Mouse (Mus musculus): ENCODE measurements around the gene Alkbh5. TPM values are rescaled to one million over a fixed set of nuclear protein-coding genes. Genes with fewer than 3 reads are reported as not detected.
A peak's percentile ranks its signal among the peaks of the same experiment; 100 is the strongest.
"Not testable (repeated sequence)": the region's sequence is repeated elsewhere in the genome, so short reads cannot be mapped to it uniquely, and the experiment has no call there.

Alkbh5 gene
- polyA plus RNA-seq, 1 experiment from 2014 or later, result 31.5 TPM

- H3K27ac ChIP-seq, result no peak overlapping the region
- H3K9me3 ChIP-seq (replicated peaks), result no peaks in the 10 kb centered on the region
- H3K9ac ChIP-seq, result no peak overlapping the region
- H3K4me1 ChIP-seq, result no peaks in the 10 kb centered on the region
- WGBS, result 74% methylated on average over 4 of the region's 4 CpGs
- no peak overlapping the region for H3K4me3 ChIP-seq
- H3K36me3 ChIP-seq (ENCODE audit: poor library complexity, severe bottlenecking), result no peaks in the 10 kb centered on the region
- ATAC-seq, result no peak
- H3K27me3 ChIP-seq, result no peaks in the 10 kb centered on the region
- no peak overlapping the region for H3K4me2 ChIP-seq
Observed at GRCm38 (mm10) chr11:60526461-60526860, 9.7 kb upstream of the Alkbh5 start.

GRCm38 (mm10) chr11:60535676-60536075 is 505 bp upstream of the Alkbh5 start:
- Histone ChIP-seq H3K4me1 (peaks cover 27% of the 10 kb centered on the region), H3K27ac (peak overlapping the region; percentile 98), H3K4me2 (peak overlapping the region; percentile 100), H3K4me3 (peak overlapping the region; percentile 93; the same call in 1 of the 2 replicates), H3K9ac (peak overlapping the region; percentile 88; the same call in 1 of the 2 replicates), H3K27me3 (no peaks in the 10 kb centered on the region), H3K36me3 (ENCODE audit: poor library complexity, severe bottlenecking) (no peaks in the 10 kb centered on the region; the same call in 1 of the 2 replicates), H3K9me3 (replicated peaks) (no peaks in the 10 kb centered on the region)
- no peak for ATAC-seq
- 89% methylated on average over 2 of the region's 2 CpGs for WGBS

- H3K36me3 ChIP-seq (ENCODE audit: poor library complexity, severe bottlenecking), result peaks cover 3% of the 10 kb centered on the region
- peak overlapping the region; percentile 100 for H3K4me2 ChIP-seq
- H3K27ac ChIP-seq, result peak overlapping the region; percentile 98
- under 1% methylated on average over 37 of the region's 37 CpGs for WGBS
- H3K4me1 ChIP-seq, result peaks cover 39% of the 10 kb centered on the region
- H3K4me3 ChIP-seq, result peak overlapping the region; percentile 93
- no peaks in the 10 kb centered on the region for H3K27me3 ChIP-seq
- H3K9ac ChIP-seq, result peak overlapping the region; percentile 88
- no peaks in the 10 kb centered on the region for H3K9me3 ChIP-seq (replicated peaks)
- ATAC-seq, result peak; percentile 84
Observed at GRCm38 (mm10) chr11:60536859-60537467, 782 bp downstream of the Alkbh5 start.

GRCm38 (mm10) chr11:60537468-60538347 is 1.5 kb downstream of the Alkbh5 start:
- H3K9ac ChIP-seq, result peak overlapping the region; percentile 88
- peaks cover 47% of the 10 kb centered on the region for H3K4me1 ChIP-seq
- H3K4me3 ChIP-seq, result peak overlapping the region; percentile 93
- peak; percentile 89 for ATAC-seq
- H3K4me2 ChIP-seq, result peak overlapping the region; percentile 100
- H3K27me3 ChIP-seq, result no peaks in the 10 kb centered on the region
- peaks cover 10% of the 10 kb centered on the region for H3K36me3 ChIP-seq (ENCODE audit: poor library complexity, severe bottlenecking)
- no peaks in the 10 kb centered on the region for H3K9me3 ChIP-seq (replicated peaks)
- peak overlapping the region; percentile 98 for H3K27ac ChIP-seq
- under 1% methylated on average over 85 of the region's 91 CpGs for WGBS

GRCm38 (mm10) chr11:60538371-60539281 is 2.4 kb downstream of the Alkbh5 start:
- Histone ChIP-seq H3K4me2 (peak overlapping the region; percentile 100), H3K4me3 (peak overlapping the region; percentile 93), H3K36me3 (ENCODE audit: poor library complexity, severe bottlenecking) (peaks cover 11% of the 10 kb centered on the region), H3K27me3 (no peaks in the 10 kb centered on the region), H3K9ac (peak overlapping the region; percentile 88), H3K4me1 (peaks cover 53% of the 10 kb centered on the region), H3K9me3 (replicated peaks) (no peaks in the 10 kb centered on the region), H3K27ac (peak overlapping the region; percentile 98)
- WGBS, result under 1% methylated on average over 93 of the region's 93 CpGs
- peak; percentile 7 for ATAC-seq

- H3K4me1 ChIP-seq, result peaks cover 62% of the 10 kb centered on the region
- H3K27ac ChIP-seq, result no peak overlapping the region
- H3K9ac ChIP-seq, result peak overlapping the region; percentile 88
- no peaks in the 10 kb centered on the region for H3K27me3 ChIP-seq
- H3K4me2 ChIP-seq, result peak overlapping the region; percentile 100
- H3K4me3 ChIP-seq, result peak overlapping the region; percentile 93
- H3K36me3 ChIP-seq (ENCODE audit: poor library complexity, severe bottlenecking), result peaks cover 15% of the 10 kb centered on the region
- H3K9me3 ChIP-seq (replicated peaks), result no peaks in the 10 kb centered on the region
- 4% methylated on average over 2 of the region's 2 CpGs for WGBS
- ATAC-seq, result no peak
Observed at GRCm38 (mm10) chr11:60539540-60539939, 3.4 kb downstream of the Alkbh5 start.

GRCm38 (mm10) chr11:60540002-60540610 is 3.9 kb downstream of the Alkbh5 start:
- Histone ChIP-seq H3K27ac (no peak overlapping the region), H3K36me3 (ENCODE audit: poor library complexity, severe bottlenecking) (peaks cover 15% of the 10 kb centered on the region), H3K9me3 (replicated peaks) (no peaks in the 10 kb centered on the region), H3K9ac (peak overlapping the region; percentile 65), H3K4me2 (peak overlapping the region; percentile 100), H3K4me3 (peak overlapping the region; percentile 93), H3K27me3 (no peaks in the 10 kb centered on the region), H3K4me1 (peaks cover 67% of the 10 kb centered on the region)
- 20% methylated on average over 4 of the region's 4 CpGs for WGBS
- no peak for ATAC-seq

GRCm38 (mm10) chr11:60540761-60541160 is 4.6 kb downstream of the Alkbh5 start:
- Histone ChIP-seq H3K4me3 (peak overlapping the region; percentile 93), H3K9ac (peak overlapping the region; percentile 65), H3K9me3 (replicated peaks) (no peaks in the 10 kb centered on the region), H3K4me1 (peaks cover 71% of the 10 kb centered on the region), H3K36me3 (ENCODE audit: poor library complexity, severe bottlenecking) (peaks cover 15% of the 10 kb centered on the region), H3K27ac (no peak overlapping the region), H3K4me2 (peak overlapping the region; percentile 100), H3K27me3 (no peaks in the 10 kb centered on the region)
- ATAC-seq, result no peak
- 69% methylated on average over 2 of the region's 2 CpGs for WGBS

GRCm38 (mm10) chr11:60541831-60542230 is 5.7 kb downstream of the Alkbh5 start:
- Histone ChIP-seq H3K4me3 (no peak overlapping the region), H3K9ac (no peak overlapping the region), H3K36me3 (ENCODE audit: poor library complexity, severe bottlenecking) (peaks cover 19% of the 10 kb centered on the region), H3K4me1 (peaks cover 63% of the 10 kb centered on the region), H3K27me3 (no peaks in the 10 kb centered on the region), H3K27ac (no peak overlapping the region), H3K4me2 (peak overlapping the region; percentile 19; the same call in 1 of the 2 replicates), H3K9me3 (replicated peaks) (no peaks in the 10 kb centered on the region)
- 83% methylated on average over 6 of the region's 6 CpGs for WGBS
- ATAC-seq, result no peak

- not testable (repeated sequence) for H3K4me2 ChIP-seq; ATAC-seq; H3K27ac ChIP-seq; H3K27me3 ChIP-seq; H3K9me3 ChIP-seq (replicated peaks); H3K4me3 ChIP-seq; H3K9ac ChIP-seq
- WGBS, result 88% methylated on average over 5 of the region's 5 CpGs
- H3K4me1 ChIP-seq, result peaks cover 63% of the 10 kb centered on the region
- H3K36me3 ChIP-seq (ENCODE audit: poor library complexity, severe bottlenecking), result peaks cover 31% of the 10 kb centered on the region
Observed at GRCm38 (mm10) chr11:60543211-60543610, 7.0 kb downstream of the Alkbh5 start.

- Histone ChIP-seq H3K36me3 (ENCODE audit: poor library complexity, severe bottlenecking) (peaks cover 52% of the 10 kb centered on the region), H3K4me3 (no peak overlapping the region), H3K4me2 (no peak overlapping the region), H3K9me3 (replicated peaks) (no peaks in the 10 kb centered on the region), H3K9ac (no peak overlapping the region), H3K27me3 (no peaks in the 10 kb centered on the region), H3K4me1 (peaks cover 49% of the 10 kb centered on the region), H3K27ac (no peak overlapping the region)
- ATAC-seq, result no peak
- 81% methylated on average over 4 of the region's 4 CpGs for WGBS
Observed at GRCm38 (mm10) chr11:60545433-60545832, 9.3 kb downstream of the Alkbh5 start.
